Mouse (Mus musculus): Measurements from ENCODE around the gene Irf2bp2.

Irf2bp2 gene

GRCm38 (mm10) chr8:126593889-126594480 is at the start of gene Irf2bp2:
TSS of gene Irf2bp2 (minus strand) at chr8:126593986.
- DNase-seq = peak; percentile 88

- DNase-seq = no peak
Observed at GRCm38 (mm10) chr8:126642665-126643064, 48.9 kb upstream of the Irf2bp2 start.

- DNase-seq = no peak
Observed at GRCm38 (mm10) chr8:126641568-126642295, 47.9 kb upstream of the Irf2bp2 start.

- no peak for DNase-seq
Observed at GRCm38 (mm10) chr8:126639161-126639560, 45.4 kb upstream of the Irf2bp2 start.

- DNase-seq = peak; percentile 35
Observed at GRCm38 (mm10) chr8:126638027-126638426, 44.2 kb upstream of the Irf2bp2 start.

- no peak for DNase-seq
Observed at GRCm38 (mm10) chr8:126634541-126635048, 40.8 kb upstream of the Irf2bp2 start.

GRCm38 (mm10) chr8:126628616-126629015 is 34.8 kb upstream of the Irf2bp2 start:
- no peak for DNase-seq

- DNase-seq = no peak
Observed at GRCm38 (mm10) chr8:126626415-126626814, 32.6 kb upstream of the Irf2bp2 start.

GRCm38 (mm10) chr8:126622111-126622795 is 28.5 kb upstream of the Irf2bp2 start:
- DNase-seq = no peak

- DNase-seq = no peak
Observed at GRCm38 (mm10) chr8:126620721-126621120, 26.9 kb upstream of the Irf2bp2 start.

- no peak for DNase-seq
Observed at GRCm38 (mm10) chr8:126619487-126619886, 25.7 kb upstream of the Irf2bp2 start.

- DNase-seq = no peak
Observed at GRCm38 (mm10) chr8:126617665-126618064, 23.9 kb upstream of the Irf2bp2 start.

- DNase-seq = no peak
Observed at GRCm38 (mm10) chr8:126616736-126617135, 22.9 kb upstream of the Irf2bp2 start.

GRCm38 (mm10) chr8:126615765-126616164 is 22.0 kb upstream of the Irf2bp2 start:
- DNase-seq = peak; percentile 56

GRCm38 (mm10) chr8:126614740-126615132 is 20.9 kb upstream of the Irf2bp2 start:
- no peak for DNase-seq

GRCm38 (mm10) chr8:126614062-126614739 is 20.4 kb upstream of the Irf2bp2 start:
- no peak for DNase-seq

- no peak for DNase-seq
Observed at GRCm38 (mm10) chr8:126613143-126613542, 19.4 kb upstream of the Irf2bp2 start.

GRCm38 (mm10) chr8:126612739-126613138 is 19.0 kb upstream of the Irf2bp2 start:
- DNase-seq = no peak

GRCm38 (mm10) chr8:126610713-126611112 is 16.9 kb upstream of the Irf2bp2 start:
- no peak for DNase-seq

GRCm38 (mm10) chr8:126609556-126610263 is 15.9 kb upstream of the Irf2bp2 start:
- DNase-seq = no peak

- no peak for DNase-seq
Observed at GRCm38 (mm10) chr8:126603241-126603947, 9.6 kb upstream of the Irf2bp2 start.

GRCm38 (mm10) chr8:126602641-126603040 is 8.9 kb upstream of the Irf2bp2 start:
- DNase-seq = no peak

Data from right cerebral cortex, postnatal 25 days (tissue).